In the genomic region with DNA sequence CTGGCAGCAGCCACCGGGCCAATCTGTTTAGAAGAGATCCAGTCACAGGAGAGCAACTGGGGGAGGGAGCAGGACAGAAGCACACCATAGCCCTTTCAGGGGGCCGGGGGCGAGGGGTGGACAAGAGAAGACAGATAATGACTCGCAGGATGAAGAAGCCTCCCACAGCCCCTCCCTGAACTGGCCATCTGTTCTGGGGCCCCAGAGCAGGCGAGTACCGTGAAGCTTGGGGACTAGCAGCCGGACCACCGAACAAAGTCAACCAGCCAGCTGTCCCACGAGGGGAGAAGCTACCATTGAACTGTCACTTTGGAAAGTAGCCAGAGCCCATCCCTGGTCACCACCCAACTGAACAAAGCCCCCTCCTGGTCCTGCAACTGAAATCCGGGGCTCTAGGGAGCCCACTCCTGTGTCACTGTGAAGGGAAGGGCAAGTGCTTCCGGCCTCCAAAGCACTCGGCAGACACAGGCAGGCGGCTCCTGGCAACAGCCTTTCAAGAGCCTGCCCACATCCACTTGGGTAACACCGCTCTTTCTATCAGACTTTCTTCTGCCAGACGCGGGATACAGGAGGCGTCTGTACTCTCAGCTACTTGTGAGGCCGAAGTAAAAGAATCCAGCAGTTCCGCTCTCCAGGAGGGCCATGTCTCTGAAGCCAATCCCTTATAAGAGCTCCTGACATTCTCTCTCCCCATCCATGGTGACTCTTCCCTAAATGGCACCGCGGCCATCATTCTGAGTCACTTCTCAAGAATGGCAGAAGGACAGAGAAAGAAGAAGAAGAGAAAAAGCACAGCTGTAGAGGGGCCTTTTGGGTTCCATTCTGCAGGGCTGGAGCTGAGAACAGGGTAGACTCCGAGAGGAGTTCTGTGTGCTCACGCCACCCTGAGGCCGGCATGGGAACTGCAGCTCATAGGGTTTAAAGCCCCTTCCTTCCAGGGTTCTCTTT, we compare ENCODE assay signal across 8 mouse cellular contexts. TPM values are rescaled to one million over a fixed set of nuclear protein-coding genes. Genes with fewer than 3 reads are reported as not detected.
DNase-seq lines count a peak whose midpoint lies in the region; ATAC-seq and TF ChIP-seq lines count a peak whose summit lies in the region.

No protein-coding gene starts in this region.

- no peak for TF ChIP-seq POLR2A in brain, embryonic 14.5 days (IDR thresholded peaks at IDR 0.05; ENCODE audit: borderline replicate concordance, extremely low read depth, insufficient read depth, insufficient read length, poor library complexity, severe bottlenecking)

- no peak overlapping the region for H3K9ac ChIP-seq in intestine, embryonic 15.5 days
- no peak overlapping the region for H3K9ac ChIP-seq in limb, embryonic 13.5 days
- no peak overlapping the region for H3K9ac ChIP-seq in midbrain, embryonic 14.5 days (replicated peaks; ENCODE audit: low read length)
- 0 out of 2 replicates have a peak overlapping the region, but pooled peaks have one; percentile 2 for H3K9ac ChIP-seq in stomach, embryonic 16.5 days (ENCODE audit: low read length)

- no peaks in the 10 kb centered on the region for H3K36me3 ChIP-seq in intestine, embryonic 15.5 days
- no peaks in the 10 kb centered on the region for H3K36me3 ChIP-seq in limb, embryonic 13.5 days
- H3K36me3 ChIP-seq in midbrain, embryonic 14.5 days (ENCODE audit: control insufficient read depth, insufficient read depth, low read length) = no peaks in the 10 kb centered on the region
- no peaks in the 10 kb centered on the region for H3K36me3 ChIP-seq in stomach, embryonic 16.5 days (ENCODE audit: control insufficient read depth, insufficient read depth, low read length)

- TF ChIP-seq CTCF in brain, embryonic 14.5 days (IDR thresholded peaks at IDR 0.05; ENCODE audit: borderline replicate concordance, extremely low read depth, insufficient read depth, insufficient read length) = peak; percentile 89

- intact Hi-C loops in heart, postnatal 25 days (cut with DNase I) = no loop called here

- no peaks in the 10 kb centered on the region for H3K9me3 ChIP-seq in intestine, embryonic 15.5 days
- no peaks in the 10 kb centered on the region; the same call in 1 of the 2 replicates for H3K9me3 ChIP-seq in limb, embryonic 13.5 days
- H3K9me3 ChIP-seq in midbrain, embryonic 14.5 days (ENCODE audit: control insufficient read depth, low read length) = no peaks in the 10 kb centered on the region
- no peaks in the 10 kb centered on the region for H3K9me3 ChIP-seq in stomach, embryonic 16.5 days (replicated peaks; ENCODE audit: control insufficient read depth, low read length)

- DNase-seq in heart, adult 18-20 months = peak; percentile 8 to 49
- no peak for DNase-seq in heart, postnatal 25 days (ENCODE audit: low spot score)
- peak; percentile 83 for DNase-seq in brain, embryonic 14.5 days (ENCODE audit: low read depth)
- DNase-seq in frontal cortex, adult 2 months (ENCODE audit: extremely low spot score in 1 of 2, low spot score in 1 of 2) = peak; percentile 34 to 72
- peak; percentile 80 for DNase-seq in midbrain, embryonic 14.5 days

- peak overlapping the region; percentile 40; the same call in 1 of the 2 replicates for H3K27ac ChIP-seq in intestine, embryonic 15.5 days
- peak overlapping the region; percentile 33; the same call in 1 of the 2 replicates for H3K27ac ChIP-seq in limb, embryonic 13.5 days
- H3K27ac ChIP-seq in midbrain, embryonic 14.5 days (replicated peaks; ENCODE audit: low read depth, low read length) = peak overlapping the region; percentile 68
- peak overlapping the region; percentile 47; the same call in 1 of the 2 replicates for H3K27ac ChIP-seq in stomach, embryonic 16.5 days (ENCODE audit: low read length)

- H3K4me3 ChIP-seq in intestine, embryonic 15.5 days (replicated peaks) = no peak overlapping the region
- no peak overlapping the region for H3K4me3 ChIP-seq in limb, embryonic 13.5 days
- H3K4me3 ChIP-seq in midbrain, embryonic 14.5 days (replicated peaks; ENCODE audit: low read depth, low read length) = no peak overlapping the region
- H3K4me3 ChIP-seq in stomach, embryonic 16.5 days (replicated peaks; ENCODE audit: low read length) = no peak overlapping the region

- H3K27me3 ChIP-seq in intestine, embryonic 15.5 days (replicated peaks) = 0 out of 2 replicates have a peak, but pooled peaks cover 3% of the 10 kb centered on the region
- peaks cover 12% of the 10 kb centered on the region for H3K27me3 ChIP-seq in limb, embryonic 13.5 days
- H3K27me3 ChIP-seq in midbrain, embryonic 14.5 days (ENCODE audit: control insufficient read depth, insufficient read depth, low read length) = no peaks in the 10 kb centered on the region
- no peaks in the 10 kb centered on the region for H3K27me3 ChIP-seq in stomach, embryonic 16.5 days (ENCODE audit: control insufficient read depth, insufficient read depth, low read length)

- WGBS in intestine, embryonic 15.5 days = 21% methylated on average over 24 of the region's 24 CpGs
- 18% methylated on average over 24 of the region's 24 CpGs for WGBS in limb, embryonic 13.5 days
- WGBS in midbrain, embryonic 14.5 days = 9% methylated on average over 24 of the region's 24 CpGs
- 19% methylated on average over 24 of the region's 24 CpGs for WGBS in stomach, embryonic 16.5 days

- peaks cover 19% of the 10 kb centered on the region for H3K4me1 ChIP-seq in intestine, embryonic 15.5 days (replicated peaks)
- H3K4me1 ChIP-seq in limb, embryonic 13.5 days = peaks cover 19% of the 10 kb centered on the region
- H3K4me1 ChIP-seq in midbrain, embryonic 14.5 days (ENCODE audit: control insufficient read depth, insufficient read depth, low read length) = peaks cover 11% of the 10 kb centered on the region
- H3K4me1 ChIP-seq in stomach, embryonic 16.5 days (ENCODE audit: control insufficient read depth, insufficient read depth, low read length) = peaks cover 11% of the 10 kb centered on the region

- H3K4me2 ChIP-seq in intestine, embryonic 15.5 days (replicated peaks) = peak overlapping the region; percentile 41
- H3K4me2 ChIP-seq in limb, embryonic 13.5 days (replicated peaks) = peak overlapping the region; percentile 42
- peak overlapping the region; percentile 9; the same call in 1 of the 2 replicates for H3K4me2 ChIP-seq in midbrain, embryonic 14.5 days (ENCODE audit: low read length)
- peak overlapping the region; percentile 37; the same call in 1 of the 2 replicates for H3K4me2 ChIP-seq in stomach, embryonic 16.5 days (ENCODE audit: low read depth, low read length)

- ATAC-seq in intestine, embryonic 15.5 days = peak; percentile 56
- ATAC-seq in limb, embryonic 13.5 days (ENCODE audit: low FRiP score, low read depth) = peak; percentile 32; the same call in 1 of the 2 replicates
- ATAC-seq in midbrain, embryonic 14.5 days (ENCODE audit: low FRiP score, low TSS enrichment) = peak; percentile 62
- peak; percentile 19; the same call in 1 of the 2 replicates for ATAC-seq in stomach, embryonic 16.5 days (ENCODE audit: insufficient read depth, low FRiP score)

RNA-seq across cellular contexts. Expression of a gene that starts 7.2 kb away (rescaled TPM):
- not detected for total RNA-seq in heart, adult 18-20 months (2021)
- total RNA-seq in heart, postnatal 25 days (2021) = not detected
- polyA plus RNA-seq in brain, embryonic 14.5 days (2012; rRNA removed) = 29.0 and 67.3 TPM in 2 replicates
- polyA plus RNA-seq in frontal cortex, adult 2 months (2012; rRNA removed) = 15.3 and 18.3 TPM in 2 replicates
- polyA plus RNA-seq in intestine, embryonic 15.5 days (2015; fragmentation: Nextera tagmentation; extraction: Ambion mirVana) = 0.65 and 1.4 TPM in 2 replicates
- polyA plus RNA-seq in limb, embryonic 13.5 days (2015; fragmentation: Nextera tagmentation; extraction: Ambion mirVana) = 1.1 and 1.5 TPM in 2 replicates
- polyA plus RNA-seq in midbrain, embryonic 14.5 days (2014; fragmentation: Nextera tagmentation; extraction: Ambion mirVana) = 18.0 and 23.3 TPM in 2 replicates
- 1.6 and 2.3 TPM in 2 replicates for polyA plus RNA-seq in stomach, embryonic 16.5 days (2015; fragmentation: Nextera tagmentation; extraction: Ambion mirVana)

RNA-seq across cellular contexts. Expression of a gene that starts 37.0 kb away (rescaled TPM):
- total RNA-seq in heart, adult 18-20 months (2021) = 10 to 100 TPM; 17.3 to 19.8 TPM
- total RNA-seq in heart, postnatal 25 days (2021) = 10 to 100 TPM; 16.4 to 17.1 TPM
- 53.0 and 59.8 TPM in 2 replicates for polyA plus RNA-seq in brain, embryonic 14.5 days (2012; rRNA removed)
- 59.1 and 61.1 TPM in 2 replicates for polyA plus RNA-seq in frontal cortex, adult 2 months (2012; rRNA removed)
- 26.0 and 26.4 TPM in 2 replicates for polyA plus RNA-seq in intestine, embryonic 15.5 days (2015; fragmentation: Nextera tagmentation; extraction: Ambion mirVana)
- polyA plus RNA-seq in limb, embryonic 13.5 days (2015; fragmentation: Nextera tagmentation; extraction: Ambion mirVana) = 25.4 and 27.7 TPM in 2 replicates
- 35.2 and 40.1 TPM in 2 replicates for polyA plus RNA-seq in midbrain, embryonic 14.5 days (2014; fragmentation: Nextera tagmentation; extraction: Ambion mirVana)
- 17.3 and 20.8 TPM in 2 replicates for polyA plus RNA-seq in stomach, embryonic 16.5 days (2015; fragmentation: Nextera tagmentation; extraction: Ambion mirVana)

RNA-seq across cellular contexts. Expression of a gene that starts 37.9 kb away (rescaled TPM):
- total RNA-seq in heart, adult 18-20 months (2021) = 1 to 10 TPM; 3.3 to 4.8 TPM
- total RNA-seq in heart, postnatal 25 days (2021) = 1 to 10 TPM; 2.7 to 3.8 TPM
- polyA plus RNA-seq in brain, embryonic 14.5 days (2012; rRNA removed) = 22.1 and 24.3 TPM in 2 replicates
- polyA plus RNA-seq in frontal cortex, adult 2 months (2012; rRNA removed) = 11.2 and 12.3 TPM in 2 replicates
- 40.8 and 45.7 TPM in 2 replicates for polyA plus RNA-seq in intestine, embryonic 15.5 days (2015; fragmentation: Nextera tagmentation; extraction: Ambion mirVana)
- polyA plus RNA-seq in limb, embryonic 13.5 days (2015; fragmentation: Nextera tagmentation; extraction: Ambion mirVana) = 25.9 and 26.4 TPM in 2 replicates
- 28.5 and 31.1 TPM in 2 replicates for polyA plus RNA-seq in midbrain, embryonic 14.5 days (2014; fragmentation: Nextera tagmentation; extraction: Ambion mirVana)
- 47.9 and 50.3 TPM in 2 replicates for polyA plus RNA-seq in stomach, embryonic 16.5 days (2015; fragmentation: Nextera tagmentation; extraction: Ambion mirVana)
